Mouse (Mus musculus) spleen, embryonic (tissue): ENCODE results near the gene Tmem231.

Experiments used
- CTCF ChIA-PET: fragments of 350-600 bp; sonication (Branson Sonifier 250); formaldehyde crosslinking; loops from one replicate; lab custom pipeline; 2022; lab: Charles Lee

The Tmem231 gene

GRCm38 (mm10) chr8:111909621-111910450 lies 23.8 kb downstream of the Tmem231 start, which contains the start of gene Chst5:
Chst5 (minus strand) TSS chr8:111910447.
- CTCF ChIA-PET: no interaction called here

- CTCF ChIA-PET: no interaction called here
Observed at GRCm38 (mm10) chr8:111905500-111906121, 28.1 kb downstream of the Tmem231 start.

- CTCF ChIA-PET: no interaction called here
Observed at GRCm38 (mm10) chr8:111902080-111902479, 31.6 kb downstream of the Tmem231 start.

GRCm38 (mm10) chr8:111898586-111898985 lies 35.1 kb downstream of the Tmem231 start:
- CTCF ChIA-PET: no interaction called here

GRCm38 (mm10) chr8:111894955-111895354 lies 38.7 kb downstream of the Tmem231 start:
- CTCF ChIA-PET: no interaction called here

- CTCF ChIA-PET: no interaction called here
Observed at GRCm38 (mm10) chr8:111892615-111893014, 41.1 kb downstream of the Tmem231 start.

- CTCF ChIA-PET: no interaction called here
Observed at GRCm38 (mm10) chr8:111891983-111892382, 41.7 kb downstream of the Tmem231 start.

- CTCF ChIA-PET: no interaction called here
Observed at GRCm38 (mm10) chr8:111890911-111891303, 42.8 kb downstream of the Tmem231 start.

- CTCF ChIA-PET: no interaction called here
Observed at GRCm38 (mm10) chr8:111889931-111890910, 43.5 kb downstream of the Tmem231 start.

GRCm38 (mm10) chr8:111888091-111888650 lies 45.5 kb downstream of the Tmem231 start:
- CTCF ChIA-PET: no interaction called here

GRCm38 (mm10) chr8:111887479-111887878 lies 46.2 kb downstream of the Tmem231 start:
- CTCF ChIA-PET: interaction anchor here (0.8 kb wide), 1 partner anchor 131 kb away, joined by 3 read pairs; no protein-coding TSS in a partner anchor

GRCm38 (mm10) chr8:111883615-111884014 lies 50.1 kb downstream of the Tmem231 start:
- CTCF ChIA-PET: no interaction called here

- CTCF ChIA-PET: interaction anchor here (0.7 to 0.8 kb wide), 4 partner anchors 53 to 109 kb away, joined by 3 to 6 read pairs (median 4); partner anchors contain the start of gene Tmem231
Observed at GRCm38 (mm10) chr8:111881591-111881990, 52.1 kb downstream of the Tmem231 start.

- CTCF ChIA-PET: interaction anchor here (0.8 to 1.1 kb wide), 3 partner anchors 24 to 114 kb away, joined by 3 read pairs; partner anchors contain the start of genes Adat1 and Cfdp1
Observed at GRCm38 (mm10) chr8:111877711-111878110, 56.0 kb downstream of the Tmem231 start.

- CTCF ChIA-PET: interaction anchor here (1.1 to 1.6 kb wide), 2 partner anchors 22 to 112 kb away, joined by 3 to 5 read pairs; partner anchors contain the start of gene Cfdp1
Observed at GRCm38 (mm10) chr8:111876355-111876948, 57.2 kb downstream of the Tmem231 start, which contains the start of gene Tmem170. Tmem170 (minus strand) TSS chr8:111876750.

GRCm38 (mm10) chr8:111875758-111876157 lies 57.9 kb downstream of the Tmem231 start:
- CTCF ChIA-PET: interaction anchor here (1.6 kb wide), 1 partner anchor 22 kb away, joined by 5 read pairs; the partner anchor contains the start of gene Cfdp1

- CTCF ChIA-PET: no interaction called here
Observed at GRCm38 (mm10) chr8:111871278-111871677, 62.4 kb downstream of the Tmem231 start.

- CTCF ChIA-PET: no interaction called here
Observed at GRCm38 (mm10) chr8:111870379-111870778, 63.3 kb downstream of the Tmem231 start.

GRCm38 (mm10) chr8:111868664-111869063 lies 65.0 kb downstream of the Tmem231 start:
- CTCF ChIA-PET: no interaction called here

- CTCF ChIA-PET: no interaction called here
Observed at GRCm38 (mm10) chr8:111865857-111866256, 67.8 kb downstream of the Tmem231 start.
